Mouse (Mus musculus) liver, postnatal 0 days (tissue): ENCODE results near the gene Chp1.

Experiments used
- CTCF ChIP-seq: sonication (generic); IDR thresholded peaks from 2 replicates; pipeline ENCODE4 v1.5.1; 2016; ENCODE audit warnings: antibody characterized with exemption, low read depth
- EP300 ChIP-seq: IDR thresholded peaks from 2 replicates; pipeline ENCODE4 v1.6.1; 2016; ENCODE audit warnings: antibody characterized with exemption, low read depth, mild to moderate bottlenecking

- TF ChIP-seq CTCF (no peak), EP300 (no peak)
These were observed 73.8 kb downstream of the Chp1 start for GRCm38 (mm10) chr2:119621302-119621701.
